Mouse (Mus musculus) right cerebral cortex, adult 18-20 months (tissue): ENCODE measurements at regions not wholly inside any gene's neighbourhood (a gene's known extent, or its start where the extent isn't known, plus 50 kb on each side); places are given as distances from the start of the nearest gene placed in this dataset.

Experiments
- DNase-seq: peaks from one replicate; pipeline ENCODE4 v3.0.0; 2022; ENCODE audit warnings: mixed read lengths

- DNase-seq, result no peak
Observed at GRCm38 (mm10) chr5:116761323-116761722, 169.7 kb upstream of the Srrm4 start.

- peak; percentile 62 for DNase-seq
Observed at GRCm38 (mm10) chr5:116758687-116759086, 167.1 kb upstream of the Srrm4 start.

- no peak for DNase-seq
Observed at GRCm38 (mm10) chr5:116752941-116753340, 161.3 kb upstream of the Srrm4 start.

GRCm38 (mm10) chr5:116752096-116752495 is 160.5 kb upstream of the Srrm4 start:
- no peak for DNase-seq

GRCm38 (mm10) chr5:116745776-116746175 is 154.2 kb upstream of the Srrm4 start:
- DNase-seq, result no peak

- DNase-seq, result no peak
Observed at GRCm38 (mm10) chr5:116744389-116744788, 152.8 kb upstream of the Srrm4 start.

- no peak for DNase-seq
Observed at GRCm38 (mm10) chr5:116735622-116736021, 144.0 kb upstream of the Srrm4 start.

GRCm38 (mm10) chr5:116731509-116731908 is 139.9 kb upstream of the Srrm4 start:
- no peak for DNase-seq

- no peak for DNase-seq
Observed at GRCm38 (mm10) chr5:116719200-116719599, 127.6 kb upstream of the Srrm4 start.

GRCm38 (mm10) chr5:116714256-116714655 is 122.6 kb upstream of the Srrm4 start:
- DNase-seq, result no peak

GRCm38 (mm10) chr5:116712056-116712455 is 120.4 kb upstream of the Srrm4 start:
- DNase-seq, result no peak

- DNase-seq, result no peak
Observed at GRCm38 (mm10) chr5:116708505-116708904, 116.9 kb upstream of the Srrm4 start.

GRCm38 (mm10) chr5:116662466-116662865 is 70.8 kb upstream of the Srrm4 start:
- no peak for DNase-seq

GRCm38 (mm10) chr5:116661851-116662250 is 70.2 kb upstream of the Srrm4 start:
- no peak for DNase-seq

- DNase-seq, result peak; percentile 35
Observed at GRCm38 (mm10) chr5:116654486-116655420, 63.1 kb upstream of the Srrm4 start.
